Mouse (Mus musculus) heart, adult 11 months (tissue): ENCODE measurements at regions not wholly inside any gene's neighbourhood (a gene's known extent, or its start where the extent isn't known, plus 50 kb on each side); places are given as distances from the start of the nearest gene placed in this dataset.
"Not testable (repeated sequence)": the region's sequence is repeated elsewhere in the genome, so short reads cannot be mapped to it uniquely, and the experiment has no call there.

ENCODE experiments used
- DNase-seq: peaks from one replicate; pipeline ENCODE4 v3.0.0; 2022

GRCm38 (mm10) chr11:23079936-23080794 is 72.8 kb downstream of the Fam161a start:
- peak; percentile 89 for DNase-seq

DNA sequence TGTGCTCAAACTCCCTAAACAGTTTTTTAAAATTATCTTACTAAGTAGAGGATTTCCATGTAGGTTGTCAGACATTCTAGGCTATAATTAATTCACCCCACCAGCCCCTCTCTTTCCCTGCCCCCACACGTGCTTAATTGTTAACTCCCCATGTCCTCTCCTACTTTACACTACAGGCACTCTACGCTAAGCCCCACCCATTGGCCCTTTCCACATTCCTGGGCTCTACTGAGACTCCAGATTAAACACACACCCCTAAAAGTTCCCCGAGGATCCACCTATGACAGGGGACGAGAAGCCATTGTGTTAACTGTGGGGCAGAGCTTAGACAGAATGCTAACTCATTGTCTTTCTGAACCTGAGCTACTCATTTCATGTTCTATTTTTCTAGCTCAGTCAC is 74.3 kb downstream of the Fam161a start:
- peak; percentile 68 for DNase-seq

- DNase-seq, result not testable (repeated sequence)
Measured at GRCm38 (mm10) chr11:23083811-23084210, 76.5 kb downstream of the Fam161a start.

DNA sequence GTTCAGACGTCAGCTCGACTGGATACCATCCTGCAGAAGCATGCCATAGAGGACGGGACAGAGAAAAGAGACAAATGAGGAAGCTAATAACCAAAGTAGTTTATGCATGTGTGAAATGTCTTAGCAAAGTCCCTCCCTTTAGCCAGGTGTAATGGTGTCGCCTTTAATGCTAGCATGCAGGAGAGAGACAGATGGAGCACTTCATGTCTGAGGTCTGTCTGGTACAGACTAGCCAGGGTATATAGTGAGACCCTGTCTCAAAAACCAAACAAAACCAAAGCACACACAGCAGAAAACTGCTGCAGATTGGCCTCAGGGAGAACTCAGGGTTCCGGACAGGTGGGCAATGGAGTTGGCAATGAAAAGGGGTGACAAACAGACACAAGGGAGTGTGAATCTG is 88.0 kb downstream of the Fam161a start:
- DNase-seq, result peak; percentile 68

- DNase-seq, result not testable (repeated sequence)
Measured at GRCm38 (mm10) chr11:23095723-23096122, 88.4 kb downstream of the Fam161a start.

GRCm38 (mm10) chr11:23096451-23097222 is 89.3 kb downstream of the Fam161a start:
- peak; percentile 30 for DNase-seq

GRCm38 (mm10) chr11:23097223-23097490 is 89.8 kb downstream of the Fam161a start:
- DNase-seq, result peak; percentile 64

- no peak for DNase-seq
Measured at GRCm38 (mm10) chr11:23114636-23115035, 107.3 kb downstream of the Fam161a start.

- no peak for DNase-seq
Measured at GRCm38 (mm10) chr11:23120533-23121210, 113.3 kb downstream of the Fam161a start.

DNA sequence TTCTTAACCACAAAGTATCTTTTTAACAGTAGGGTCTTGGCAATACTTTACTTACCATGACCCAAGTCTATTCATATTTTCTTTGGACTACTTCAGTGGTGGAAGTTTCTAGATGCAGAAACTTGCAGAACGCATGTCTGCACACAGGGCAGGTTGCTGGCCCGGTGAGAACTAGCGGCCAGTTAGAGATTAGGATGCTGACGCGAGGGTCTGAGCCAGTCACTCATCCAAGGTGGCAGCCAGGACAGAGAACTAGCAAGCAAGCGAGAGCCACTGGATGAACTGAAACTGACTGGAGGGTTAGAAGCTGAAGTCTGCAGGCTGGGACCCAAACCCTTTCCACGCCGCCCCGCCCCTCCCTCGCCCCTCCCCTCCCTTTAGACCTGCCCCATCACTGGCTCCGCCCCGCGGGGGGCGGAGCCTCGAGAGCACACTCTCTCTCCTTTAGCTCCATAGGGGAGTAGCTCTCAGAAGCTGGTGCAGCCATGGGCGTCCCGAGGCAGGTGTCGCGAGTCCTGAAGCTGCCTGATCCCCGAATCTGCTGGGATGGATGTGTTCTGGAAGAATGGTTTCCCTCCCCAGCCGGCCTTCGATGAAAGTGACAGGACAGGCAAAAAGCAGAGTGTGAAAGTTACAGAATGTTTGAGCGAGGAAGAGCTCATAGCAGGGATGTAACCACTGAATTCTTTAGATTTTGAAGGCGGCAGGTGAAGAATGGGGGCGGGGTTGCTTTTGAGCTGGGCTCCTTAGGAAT is 117.0 kb downstream of the Fam161a start:
- DNase-seq, result peak; percentile 93

DNA sequence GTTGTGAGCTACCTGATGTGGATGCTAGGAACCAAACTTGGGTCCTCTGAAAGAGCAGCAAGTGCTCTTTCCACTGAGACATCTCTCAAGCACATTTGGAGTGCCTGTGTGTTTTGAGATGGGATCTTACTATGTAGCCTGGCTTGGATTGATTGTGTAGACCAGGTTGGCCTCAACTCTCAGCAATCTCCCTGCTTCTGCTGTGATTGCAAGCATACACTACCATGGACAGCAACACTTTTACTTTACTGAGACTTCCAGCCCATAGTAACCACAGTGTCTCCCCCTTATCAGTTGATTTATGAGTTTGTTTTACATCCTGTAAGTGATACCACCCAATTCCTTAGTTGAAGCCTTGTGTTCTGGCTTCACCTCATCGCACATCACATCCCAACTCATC is 123.8 kb downstream of the Fam161a start:
- DNase-seq, result no peak

DNA sequence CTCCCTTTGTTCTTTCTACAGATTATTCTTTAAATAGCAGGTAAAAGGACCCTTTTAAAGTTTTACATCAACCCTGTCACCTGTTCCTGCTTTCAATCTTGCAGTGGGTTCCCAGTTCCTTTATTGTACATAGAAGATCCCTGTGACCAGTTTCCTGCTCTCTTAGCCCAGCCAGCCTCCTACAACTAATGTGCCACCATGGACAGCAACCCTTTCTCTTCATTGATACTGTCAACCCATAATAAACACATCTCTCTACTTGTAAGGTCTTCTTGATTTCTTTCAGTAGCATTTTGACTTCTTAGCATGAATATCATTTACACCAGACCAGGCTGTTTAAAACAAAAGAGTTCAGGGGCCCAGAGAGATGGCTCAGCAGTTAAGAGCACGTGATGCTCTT is 124.2 kb upstream of the Xpo1 start:
- no peak for DNase-seq

GRCm38 (mm10) chr11:23140429-23141099 is 115.3 kb upstream of the Xpo1 start:
- DNase-seq, result peak; percentile 84

GRCm38 (mm10) chr11:23141100-23141837 is 114.6 kb upstream of the Xpo1 start:
- peak; percentile 82 for DNase-seq

- DNase-seq, result peak; percentile 79
Measured at GRCm38 (mm10) chr11:23148048-23148596, 107.7 kb upstream of the Xpo1 start.

GRCm38 (mm10) chr11:23149556-23150244 is 106.1 kb upstream of the Xpo1 start:
- peak; percentile 84 for DNase-seq

- peak; percentile 72 for DNase-seq
Measured at GRCm38 (mm10) chr11:23154851-23155250, 101.0 kb upstream of the Xpo1 start.

- DNase-seq, result peak; percentile 40
Measured at GRCm38 (mm10) chr11:23168546-23169218, 87.2 kb upstream of the Xpo1 start.

DNA sequence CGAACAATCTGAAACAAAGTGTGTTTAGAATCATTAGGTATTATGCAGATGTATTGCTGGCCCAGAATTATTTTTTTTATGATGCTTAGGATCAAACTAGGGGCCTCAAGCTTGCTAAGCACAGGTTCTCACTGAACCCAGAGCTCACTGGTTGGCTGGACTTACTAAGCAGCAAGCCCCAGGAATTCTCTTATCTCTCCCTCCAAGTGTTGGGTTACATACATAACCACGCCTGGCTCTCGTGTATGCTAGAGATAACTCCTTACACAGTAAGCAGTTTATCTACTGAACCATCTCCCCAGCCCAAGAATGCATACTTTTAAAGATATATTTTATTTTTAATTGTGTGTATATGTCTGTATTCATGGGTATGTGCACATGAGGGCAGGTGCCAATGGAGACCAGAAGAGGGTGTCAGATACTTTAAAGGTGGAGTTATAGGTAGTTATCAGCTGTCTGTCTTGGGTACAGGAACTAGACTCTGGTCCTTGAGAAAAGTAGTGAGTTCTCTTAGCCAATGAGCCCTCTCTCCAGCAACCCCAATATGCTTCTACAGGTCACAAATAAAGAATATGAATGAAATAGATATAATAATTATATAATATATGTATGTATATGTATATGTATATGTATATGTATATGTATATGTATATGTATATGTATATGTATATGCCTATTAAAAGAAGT is 86.0 kb upstream of the Xpo1 start:
- DNase-seq, result peak; percentile 23
